Mouse (Mus musculus) stomach, postnatal 0 days (tissue): ENCODE data around the gene Lypla2.

Experiments
- CTCF ChIP-seq: IDR thresholded peaks from 2 replicates; pipeline ENCODE4 v1.5.1; 2016; ENCODE audit warnings: antibody characterized with exemption, low read depth, mild to moderate bottlenecking, moderate library complexity
- EP300 ChIP-seq: optimal IDR thresholded peaks from 2 replicates; pipeline ENCODE3; 2016; ENCODE audit warnings: antibody characterized with exemption

GRCm38 (mm10) chr4:136010586-136010985, 38.2 kb upstream of the Lypla2 start:
- TF ChIP-seq CTCF (peak; percentile 23; the same call in 1 of the 2 replicates), EP300 (no peak)
